Mouse (Mus musculus) heart, adult 2 months (tissue): ENCODE data around the gene Gfm1. TPM values are rescaled to one million over a fixed set of nuclear protein-coding genes. Genes with fewer than 3 reads are reported as not detected.
A peak's percentile ranks its signal among the peaks of the same experiment; 100 is the strongest.

Experiments
- DNase-seq, 2 experiments: peaks; one replicate each; pipeline ENCODE4 v3.0.0; 2021
- H3K27ac ChIP-seq: fragments of 200-600 bp; 2 replicates; pipeline ENCODE4 v1.8.1; 2022
- H3K27me3 ChIP-seq: fragments of 200-500 bp; 2 replicates; pipeline ENCODE4 v1.6.1; 2012; ENCODE audit warnings: mild to moderate bottlenecking, low read length, inconsistent platforms, mixed read lengths; ENCODE audit not compliant: control insufficient read depth, insufficient read depth
- H3K36me3 ChIP-seq: fragments of 200-500 bp; 2 replicates; pipeline ENCODE4 v1.6.1; 2012; ENCODE audit warnings: low read length, inconsistent platforms; ENCODE audit not compliant: control insufficient read depth, insufficient read depth
- H3K4me1 ChIP-seq: fragments of 200-500 bp; 2 replicates; pipeline ENCODE4 v1.6.1; 2011; ENCODE audit warnings: low read length; ENCODE audit not compliant: control insufficient read depth, insufficient read depth
- H3K4me3 ChIP-seq: fragments of 200-600 bp; 2 replicates; pipeline ENCODE4 v1.8.1; 2022
- H3K79me2 ChIP-seq: fragments of 200-500 bp; replicated peaks from 2 replicates; pipeline ENCODE4 v1.6.1; 2012; ENCODE audit warnings: mild to moderate bottlenecking, inconsistent platforms, low read length, moderate library complexity, mixed read lengths; ENCODE audit not compliant: control insufficient read depth, insufficient read depth
- H3K9ac ChIP-seq: fragments of 200-500 bp; 2 replicates; pipeline ENCODE4 v1.6.1; 2012; ENCODE audit warnings: low read depth, mild to moderate bottlenecking, control low read depth, inconsistent platforms, low read length, mixed read lengths
- CTCF ChIP-seq: fragments of 200-600 bp; IDR thresholded peaks from 2 replicates; pipeline ENCODE4 v1.8.1; 2022; ENCODE audit warnings: antibody characterized with exemption, mild to moderate bottlenecking, moderate library complexity
- EP300 ChIP-seq: fragments of 200-500 bp; IDR thresholded peaks from 2 replicates; pipeline ENCODE4 v1.6.1; 2011; ENCODE audit warnings: low read depth, low read length, control low read depth; ENCODE audit not compliant: insufficient read depth
- POLR2A ChIP-seq: fragments of 200-500 bp; IDR thresholded peaks from 2 replicates; pipeline ENCODE4 v1.6.1; 2011; ENCODE audit warnings: mild to moderate bottlenecking, low read depth, low read length, control low read depth; ENCODE audit not compliant: insufficient read depth
- WGBS: fragments of 180-500 bp; shearing (Covaris S2); methylation state at CpG from one replicate; pipeline ENCODE4 v1.1.7; 2018; 5-methylcytosine and 5-hydroxymethylcytosine counted together
- intact Hi-C: fragments of 180-260 bp; cut with DNase I; formaldehyde crosslinking; loops from one replicate; pipeline ENCODE4 v1.15.1; 2025
- polyA plus RNA-seq: library from polyadenylated mRNA; depleted of rRNA; stranded (reverse); fragments of >200 nt; gene quantifications from 2 replicates; pipeline ENCODE4 v1.2.3, GENCODE M21; 2012
- total RNA-seq, 2 experiments: library from RNA; stranded (reverse); gene quantifications; 2 replicates each; pipeline ENCODE4 v1.2.3; 2021

Gene Gfm1
- total and polyA plus RNA-seq, 3 experiments: 70.9 to 226 (median 203) TPM

GRCm38 (mm10) chr3:67498773-67499405 is 69.0 kb downstream of the Gfm1 start:
- Histone ChIP-seq H3K4me1 (no peaks in the 10 kb centered on the region), H3K36me3 (no peaks in the 10 kb centered on the region), H3K4me3 (no peak overlapping the region), H3K27me3 (no peaks in the 10 kb centered on the region), H3K79me2 (no peaks in the 10 kb centered on the region), H3K27ac (no peak overlapping the region), H3K9ac (no peak overlapping the region)
- no peak for DNase-seq
- 83% methylated on average over 8 of the region's 8 CpGs for WGBS
- no peak for TF ChIP-seq EP300
- no peak for TF ChIP-seq CTCF
- no peak for TF ChIP-seq POLR2A
- intact Hi-C loops: no loop called here

GRCm38 (mm10) chr3:67499406-67499791 is 69.5 kb downstream of the Gfm1 start:
- H3K27me3 ChIP-seq: no peaks in the 10 kb centered on the region
- 89% methylated on average over 4 of the region's 4 CpGs for WGBS
- H3K36me3 ChIP-seq: no peaks in the 10 kb centered on the region

GRCm38 (mm10) chr3:67503878-67504277 is 74.0 kb downstream of the Gfm1 start:
- WGBS: 12% methylated on average over 3 of the region's 3 CpGs
- Histone ChIP-seq H3K27me3 (peaks cover 3% of the 10 kb centered on the region; the same call in 1 of the 2 replicates), H3K36me3 (no peaks in the 10 kb centered on the region), H3K4me1 (no peaks in the 10 kb centered on the region), H3K27ac (no peak overlapping the region), H3K9ac (no peak overlapping the region), H3K79me2 (no peaks in the 10 kb centered on the region), H3K4me3 (no peak overlapping the region)
- TF ChIP-seq EP300 (no peak), POLR2A (no peak), CTCF (no peak)
- intact Hi-C loops: no loop called here
- no peak for DNase-seq

More at GRCm38 (mm10) chr3:67499406-67499791, 69.5 kb downstream of the Gfm1 start:
- Histone ChIP-seq H3K4me3 (no peak overlapping the region), H3K4me1 (no peaks in the 10 kb centered on the region), H3K9ac (no peak overlapping the region), H3K79me2 (no peaks in the 10 kb centered on the region), H3K27ac (no peak overlapping the region)
- intact Hi-C loops: no loop called here
- no peak for DNase-seq
- TF ChIP-seq POLR2A (no peak), CTCF (no peak), EP300 (no peak)

GRCm38 (mm10) chr3:67505286-67505685 is 75.4 kb downstream of the Gfm1 start:
- H3K9ac ChIP-seq: no peak overlapping the region
- no peak for TF ChIP-seq EP300
- no peak for TF ChIP-seq CTCF
- no peak for TF ChIP-seq POLR2A
- no peaks in the 10 kb centered on the region for H3K4me1 ChIP-seq
- H3K36me3 ChIP-seq: no peaks in the 10 kb centered on the region
- intact Hi-C loops: no loop called here
- peaks cover 3% of the 10 kb centered on the region; the same call in 1 of the 2 replicates for H3K27me3 ChIP-seq
- H3K27ac ChIP-seq: no peak overlapping the region
- H3K4me3 ChIP-seq: no peak overlapping the region
- no peaks in the 10 kb centered on the region for H3K79me2 ChIP-seq
- WGBS: 86% methylated on average over 2 of the region's 2 CpGs
- DNase-seq: no peak

- H3K36me3 ChIP-seq: no peaks in the 10 kb centered on the region
- H3K4me1 ChIP-seq: no peaks in the 10 kb centered on the region
- H3K27me3 ChIP-seq: peaks cover 3% of the 10 kb centered on the region; the same call in 1 of the 2 replicates
- H3K27ac ChIP-seq: no peak overlapping the region
- TF ChIP-seq CTCF (no peak), EP300 (no peak), POLR2A (no peak)
- H3K4me3 ChIP-seq: no peak overlapping the region
- WGBS: 80% methylated on average over 10 of the region's 10 CpGs
- H3K9ac ChIP-seq: no peak overlapping the region
- intact Hi-C loops: no loop called here
- no peaks in the 10 kb centered on the region for H3K79me2 ChIP-seq
- no peak for DNase-seq
These were observed 78.5 kb downstream of the Gfm1 start for GRCm38 (mm10) chr3:67508216-67508892.

- peaks cover 3% of the 10 kb centered on the region; the same call in 1 of the 2 replicates for H3K27me3 ChIP-seq
- no peaks in the 10 kb centered on the region for H3K36me3 ChIP-seq
- 2% methylated on average over 5 of the region's 5 CpGs for WGBS
- H3K79me2 ChIP-seq: no peaks in the 10 kb centered on the region
- TF ChIP-seq CTCF (peak; percentile 94), POLR2A (no peak), EP300 (no peak)
- no peak overlapping the region for H3K4me3 ChIP-seq
- peak; percentile 62 to 70 for DNase-seq
- no peak overlapping the region for H3K9ac ChIP-seq
- no peaks in the 10 kb centered on the region; the same call in 1 of the 2 replicates for H3K4me1 ChIP-seq
- H3K27ac ChIP-seq: no peak overlapping the region
- intact Hi-C loops: loop anchor here (1.0 to 2.0 kb wide), 2 partner anchors 55 to 532 kb away; no protein-coding TSS in a partner anchor
These were observed 82.9 kb downstream of the Gfm1 start for GRCm38 (mm10) chr3:67512807-67513206.
